Mouse (Mus musculus) testis, postnatal 14 days (tissue): ENCODE measurements around the gene Mfsd9.

Source experiments
- DNase-seq: peaks from one replicate; pipeline ENCODE4 v3.0.0; 2021; ENCODE audit warnings: low spot score

Gene Mfsd9

GRCm38 (mm10) chr1:40790324-40791141 is at the start of gene Mfsd9:
Mfsd9 (minus strand) TSS chr1:40790687.
- peak; percentile 88 for DNase-seq

GRCm38 (mm10) chr1:40835468-40835867 is 45.0 kb upstream of the Mfsd9 start:
- no peak for DNase-seq

- DNase-seq, result no peak
Measured at GRCm38 (mm10) chr1:40830712-40831507, 40.4 kb upstream of the Mfsd9 start.

- DNase-seq, result peak; percentile 30
Measured at GRCm38 (mm10) chr1:40829213-40829914, 38.9 kb upstream of the Mfsd9 start.

GRCm38 (mm10) chr1:40825826-40826225 is 35.3 kb upstream of the Mfsd9 start:
- DNase-seq, result no peak

DNA sequence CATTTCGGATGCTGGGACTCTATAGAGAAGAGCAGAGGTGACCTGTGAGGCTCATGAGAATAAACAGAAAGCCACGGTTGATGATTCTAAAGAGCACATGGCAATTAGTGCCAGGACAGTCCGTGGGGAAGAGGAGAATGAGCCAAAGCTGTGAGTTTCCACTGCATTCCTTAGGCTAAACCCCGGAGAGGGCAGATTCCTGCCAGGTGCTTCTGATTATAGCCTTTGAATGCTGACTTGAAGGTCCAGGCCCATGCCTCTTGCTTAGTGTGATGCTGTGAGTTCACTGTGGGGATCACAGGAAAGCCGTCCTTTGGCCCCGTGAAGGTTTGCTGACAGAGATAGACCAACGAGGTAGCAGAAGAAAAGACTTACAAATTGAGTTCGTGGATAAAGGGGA is 34.4 kb upstream of the Mfsd9 start:
- no peak for DNase-seq

DNA sequence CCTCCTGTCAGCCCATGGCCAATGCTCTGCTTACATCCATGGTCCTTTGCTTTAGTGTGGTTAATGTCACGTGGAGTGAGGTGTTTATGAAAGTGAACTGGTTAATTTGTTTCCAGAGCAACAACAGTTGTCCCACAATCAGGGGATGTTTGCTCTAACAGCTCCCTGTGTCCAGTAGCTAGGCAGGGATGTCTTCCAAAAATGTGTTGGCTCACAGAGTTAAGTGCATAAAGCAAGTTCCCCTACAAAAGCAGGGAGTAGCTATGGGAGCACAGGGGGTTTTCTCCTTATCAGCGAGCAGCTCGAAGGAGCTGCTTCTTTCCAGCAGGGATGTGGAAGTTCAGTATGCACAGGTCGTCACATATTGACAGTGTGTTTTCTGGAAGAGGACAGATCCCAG is 34.0 kb upstream of the Mfsd9 start:
- DNase-seq, result no peak

DNA sequence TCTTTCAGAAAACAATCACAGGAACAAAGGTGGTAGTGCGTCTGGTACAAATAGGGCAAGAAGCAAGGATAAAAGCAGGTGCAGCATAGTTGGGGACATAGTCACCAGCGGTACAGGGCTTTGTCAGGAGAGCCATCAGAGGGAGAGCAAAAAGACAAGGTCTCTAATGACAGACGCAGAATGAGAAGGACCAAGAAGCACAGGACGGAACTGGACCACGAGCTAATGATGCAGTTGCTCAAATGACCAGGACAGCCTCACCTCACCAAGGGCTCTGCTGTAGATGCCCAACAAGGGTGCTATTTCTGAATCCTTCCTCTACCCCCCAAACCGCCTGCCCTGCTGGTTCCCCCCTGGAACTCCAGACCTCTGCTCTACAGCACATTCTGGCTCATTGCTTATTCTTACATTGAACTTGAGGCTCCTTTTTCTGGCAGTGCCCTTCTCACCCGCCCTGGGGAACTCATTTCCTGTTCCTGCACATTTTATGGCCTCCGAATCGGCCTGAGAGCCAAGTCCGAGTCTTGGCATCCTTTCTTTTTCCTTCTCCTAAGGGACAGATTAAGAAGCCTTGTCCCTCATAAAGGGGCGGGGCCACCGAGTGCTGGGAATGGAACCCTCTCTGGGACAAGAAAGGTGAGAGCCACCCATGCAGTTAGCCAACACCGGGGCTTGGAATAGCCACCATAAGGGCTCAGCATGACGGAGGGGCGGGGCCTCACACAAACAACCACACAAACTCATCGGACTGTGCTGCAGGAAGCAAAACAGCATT is 24.8 kb upstream of the Mfsd9 start:
- DNase-seq, result no peak

GRCm38 (mm10) chr1:40808643-40809042 is 18.2 kb upstream of the Mfsd9 start:
- DNase-seq, result no peak

- DNase-seq, result no peak
Measured at GRCm38 (mm10) chr1:40805891-40806290, 15.4 kb upstream of the Mfsd9 start.

GRCm38 (mm10) chr1:40805351-40805750 is 14.9 kb upstream of the Mfsd9 start, which contains the start of gene Tmem182:
Tmem182 (plus strand) TSS chr1:40805601.
- DNase-seq, result no peak

GRCm38 (mm10) chr1:40804118-40804517 is 13.6 kb upstream of the Mfsd9 start:
- DNase-seq, result no peak

- no peak for DNase-seq
Measured at GRCm38 (mm10) chr1:40802759-40803158, 12.3 kb upstream of the Mfsd9 start.

DNA sequence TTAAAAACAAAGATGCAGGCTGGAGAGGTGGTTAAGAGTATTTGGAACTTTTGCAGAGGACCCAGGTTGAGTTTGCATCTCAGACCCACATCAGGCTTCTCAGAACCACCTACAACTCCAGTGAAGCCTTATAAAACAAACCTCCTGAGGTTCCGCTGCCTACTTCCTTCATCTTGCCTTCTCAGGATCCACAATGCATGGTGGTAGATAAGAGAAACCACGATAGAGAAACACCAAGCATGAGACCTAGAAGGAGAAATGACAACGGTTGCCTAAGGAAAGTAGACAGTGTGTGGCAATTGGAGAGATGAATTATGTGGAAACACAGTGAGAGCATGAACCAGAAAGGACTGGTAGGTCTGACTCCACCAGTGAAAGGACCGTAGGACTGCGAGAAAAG is 10.4 kb upstream of the Mfsd9 start:
- no peak for DNase-seq

- no peak for DNase-seq
Measured at GRCm38 (mm10) chr1:40799121-40799520, 8.6 kb upstream of the Mfsd9 start.

- DNase-seq, result peak; percentile 41
Measured at GRCm38 (mm10) chr1:40797348-40797747, 6.9 kb upstream of the Mfsd9 start.

GRCm38 (mm10) chr1:40795508-40795907 is 5.0 kb upstream of the Mfsd9 start:
- DNase-seq, result no peak

- no peak for DNase-seq
Measured at GRCm38 (mm10) chr1:40789666-40790233, 737 bp downstream of the Mfsd9 start.

- DNase-seq, result no peak
Measured at GRCm38 (mm10) chr1:40788956-40789355, 1.5 kb downstream of the Mfsd9 start.

DNA sequence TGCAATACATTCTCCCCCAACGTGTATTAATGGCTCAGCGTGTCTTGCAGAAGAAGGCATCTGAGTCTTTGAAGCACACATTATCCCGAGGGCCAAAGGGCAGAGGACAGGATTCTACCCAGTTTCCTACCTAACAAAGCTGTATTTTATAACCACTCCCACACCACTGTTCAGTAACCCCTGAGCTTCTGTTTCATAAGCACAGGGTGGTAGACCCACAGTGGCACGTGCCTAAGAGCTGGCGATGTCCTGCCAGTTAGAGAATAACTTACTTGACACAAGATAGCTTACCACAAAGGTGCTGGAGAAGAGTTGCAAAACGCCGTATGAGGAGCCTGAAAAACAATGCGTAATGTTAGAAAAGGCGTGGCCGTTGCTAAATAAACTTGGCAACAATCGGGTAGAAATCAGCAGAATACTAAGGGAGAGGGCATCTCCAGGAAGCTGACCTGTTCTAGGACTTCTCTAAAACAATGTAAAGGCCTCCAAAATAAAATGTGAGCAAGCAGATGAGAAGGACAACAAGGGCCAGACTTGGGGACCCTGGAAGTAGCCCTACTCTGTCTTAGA is 4.5 kb downstream of the Mfsd9 start:
- DNase-seq, result no peak

DNA sequence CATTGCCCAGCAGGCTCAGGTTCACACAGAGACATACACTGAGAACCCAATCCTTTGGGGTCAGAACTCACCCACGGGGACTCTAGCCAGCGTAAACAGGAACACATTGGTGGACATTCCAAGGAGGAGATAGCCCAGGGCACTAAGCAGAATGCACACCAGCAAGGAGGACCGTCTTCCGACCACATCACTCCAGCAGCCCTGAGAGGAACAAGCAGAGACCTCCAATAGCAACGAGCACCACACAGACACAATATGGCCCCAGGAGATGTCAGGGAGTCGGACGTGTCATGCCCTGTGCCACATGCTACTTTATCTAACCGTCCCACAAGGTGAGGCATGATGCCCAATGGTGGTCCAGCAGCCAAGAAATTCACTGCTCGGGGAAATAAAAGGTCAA is 6.2 kb downstream of the Mfsd9 start:
- no peak for DNase-seq
